ENCODE assay signal across 9 mouse cellular contexts in genomic region chr9:108573774-108574690, GRCm38 (mm10). TPM values are rescaled to one million over a fixed set of nuclear protein-coding genes. Genes with fewer than 3 reads are reported as not detected.
DNase-seq lines count a peak whose midpoint lies in the region; ATAC-seq lines count a peak whose summit lies in the region.
"Had no signal": no experiment of that assay in that cellular context is flagged by ENCODE, and none has a peak within 500 bp of the region (broad histone marks: within the 10 kb centered on the region; RNA-seq: fewer than 3 reads in every experiment).

No protein-coding gene starts in this region.

- H3K9me3 ChIP-seq in heart, embryonic 13.5 days, result no peaks in the 10 kb centered on the region
- no peaks in the 10 kb centered on the region for H3K9me3 ChIP-seq in heart, embryonic 11.5 days (replicated peaks; ENCODE audit: control insufficient read depth, low read length)
- no peaks in the 10 kb centered on the region for H3K9me3 ChIP-seq in forebrain, embryonic 11.5 days (ENCODE audit: control insufficient read depth, low read length)
- H3K9me3 ChIP-seq in neural tube, embryonic 11.5 days (ENCODE audit: control insufficient read depth, low read length), result no peaks in the 10 kb centered on the region
- H3K9me3 ChIP-seq: limb, embryonic 15.5 days had no signal

- DNase-seq in 416B (ENCODE audit: low read depth), result peak; percentile 62
- peak; percentile 42 for DNase-seq in adipocyte (ENCODE audit: low spot score)
- DNase-seq in forebrain, embryonic 11.5 days (ENCODE audit: low spot score), result peak; percentile 88
- DNase-seq in kidney, postnatal 4 days, result peak; percentile 86 to 92
- peak; percentile 81 for DNase-seq in neural tube, embryonic 11.5 days (ENCODE audit: low spot score)

- H3K27ac ChIP-seq in heart, embryonic 13.5 days (replicated peaks), result no peak overlapping the region
- H3K27ac ChIP-seq in heart, embryonic 11.5 days (ENCODE audit: low read depth, low read length), result no peak overlapping the region
- no peak overlapping the region for H3K27ac ChIP-seq in forebrain, embryonic 11.5 days (ENCODE audit: low read depth, low read length)
- no peak overlapping the region for H3K27ac ChIP-seq in neural tube, embryonic 11.5 days (ENCODE audit: low read depth, low read length)
- H3K27ac ChIP-seq: limb, embryonic 15.5 days had no signal

- H3K4me2 ChIP-seq in heart, embryonic 13.5 days, result no peak overlapping the region
- no peak overlapping the region for H3K4me2 ChIP-seq in heart, embryonic 11.5 days
- no peak overlapping the region for H3K4me2 ChIP-seq in forebrain, embryonic 11.5 days (ENCODE audit: low read depth, low read length, severe bottlenecking)
- H3K4me2 ChIP-seq in neural tube, embryonic 11.5 days (ENCODE audit: low read depth), result no peak overlapping the region
- H3K4me2 ChIP-seq: limb, embryonic 15.5 days had no signal

- no peak for ATAC-seq in heart, embryonic 13.5 days (ENCODE audit: extremely low read depth, insufficient number of reproducible peaks, low FRiP score, low TSS enrichment)
- no peak for ATAC-seq in heart, embryonic 11.5 days (replicated peaks; ENCODE audit: insufficient number of reproducible peaks, low FRiP score, low TSS enrichment)
- no peak for ATAC-seq in forebrain, embryonic 11.5 days (replicated peaks; ENCODE audit: low FRiP score)
- no peak for ATAC-seq in neural tube, embryonic 11.5 days (ENCODE audit: insufficient read depth, low FRiP score, low TSS enrichment)
- ATAC-seq in frontal cortex, adult (ENCODE audit: low TSS enrichment), result no peak

- H3K4me1 ChIP-seq in heart, embryonic 13.5 days, result peaks cover 63% of the 10 kb centered on the region
- peaks cover 26% of the 10 kb centered on the region for H3K4me1 ChIP-seq in heart, embryonic 11.5 days (ENCODE audit: control insufficient read depth, insufficient read depth, low read length)
- H3K4me1 ChIP-seq in forebrain, embryonic 11.5 days (replicated peaks; ENCODE audit: control insufficient read depth, insufficient read depth, low read length), result peaks cover 32% of the 10 kb centered on the region
- H3K4me1 ChIP-seq in neural tube, embryonic 11.5 days (ENCODE audit: control insufficient read depth, insufficient read depth, low read length), result peaks cover 35% of the 10 kb centered on the region

- H3K9ac ChIP-seq in heart, embryonic 13.5 days, result 0 out of 2 replicates have a peak overlapping the region, but pooled peaks have one; percentile 3
- H3K9ac ChIP-seq in heart, embryonic 11.5 days (ENCODE audit: low read depth, low read length), result no peak overlapping the region
- H3K9ac ChIP-seq in forebrain, embryonic 11.5 days (ENCODE audit: low read length), result 0 out of 2 replicates have a peak overlapping the region, but pooled peaks have one; percentile 16
- no peak overlapping the region for H3K9ac ChIP-seq in neural tube, embryonic 11.5 days (ENCODE audit: low read length)
- H3K9ac ChIP-seq: limb, embryonic 15.5 days had no signal

- H3K36me3 ChIP-seq in heart, embryonic 13.5 days, result peaks cover 63% of the 10 kb centered on the region
- peaks cover 23% of the 10 kb centered on the region for H3K36me3 ChIP-seq in heart, embryonic 11.5 days (ENCODE audit: control insufficient read depth, insufficient read depth, low read length)
- peaks cover 19% of the 10 kb centered on the region; the same call in 1 of the 2 replicates for H3K36me3 ChIP-seq in forebrain, embryonic 11.5 days (ENCODE audit: control insufficient read depth, insufficient read depth, low read length)
- peaks cover 28% of the 10 kb centered on the region for H3K36me3 ChIP-seq in neural tube, embryonic 11.5 days (ENCODE audit: control insufficient read depth, insufficient read depth, low read length)

- no peaks in the 10 kb centered on the region for H3K27me3 ChIP-seq in heart, embryonic 13.5 days (replicated peaks)
- no peaks in the 10 kb centered on the region for H3K27me3 ChIP-seq in heart, embryonic 11.5 days (ENCODE audit: control insufficient read depth, insufficient read depth, low read length)
- no peaks in the 10 kb centered on the region for H3K27me3 ChIP-seq in forebrain, embryonic 11.5 days (ENCODE audit: control insufficient read depth, insufficient read depth, low read length)
- no peaks in the 10 kb centered on the region for H3K27me3 ChIP-seq in neural tube, embryonic 11.5 days (ENCODE audit: control insufficient read depth, insufficient read depth, low read length)
- H3K27me3 ChIP-seq: limb, embryonic 15.5 days had no signal

- WGBS in heart, embryonic 13.5 days, result 52% methylated on average over 26 of the region's 26 CpGs
- WGBS in heart, embryonic 11.5 days (ENCODE audit: insufficient replicate concordance), result 47% methylated on average over 26 of the region's 26 CpGs
- 49% methylated on average over 26 of the region's 26 CpGs for WGBS in forebrain, embryonic 11.5 days
- WGBS in neural tube, embryonic 11.5 days, result 53% methylated on average over 26 of the region's 26 CpGs

- H3K4me3 ChIP-seq in heart, embryonic 13.5 days, result no peak overlapping the region
- no peak overlapping the region; the same call in 1 of the 2 replicates for H3K4me3 ChIP-seq in heart, embryonic 11.5 days (ENCODE audit: low read depth, low read length)
- H3K4me3 ChIP-seq in forebrain, embryonic 11.5 days (ENCODE audit: low read depth, low read length), result no peak overlapping the region
- no peak overlapping the region for H3K4me3 ChIP-seq in neural tube, embryonic 11.5 days (ENCODE audit: low read depth, low read length)
- H3K4me3 ChIP-seq: limb, embryonic 15.5 days had no signal

RNA-seq across cellular contexts. Expression of gene Dalrd3, which starts 4.3 kb away (rescaled TPM):
- polyA plus RNA-seq in heart, embryonic 13.5 days (2015; fragmentation: Nextera tagmentation; extraction: Ambion mirVana), result 86.6 and 92.1 TPM in 2 replicates
- polyA plus RNA-seq in heart, embryonic 11.5 days (2014; fragmentation: Nextera tagmentation; extraction: Ambion mirVana), result 85.8 and 88.6 TPM in 2 replicates
- polyA plus RNA-seq in forebrain, embryonic 11.5 days (2014; fragmentation: Nextera tagmentation; extraction: Ambion mirVana), result 176 and 195 TPM in 2 replicates
- polyA plus RNA-seq in neural tube, embryonic 11.5 days (2014; fragmentation: Nextera tagmentation; extraction: Ambion mirVana), result 173 and 190 TPM in 2 replicates

RNA-seq across cellular contexts. Expression of gene Wdr6, which starts 4.5 kb away (rescaled TPM):
- polyA plus RNA-seq in heart, embryonic 13.5 days (2015; fragmentation: Nextera tagmentation; extraction: Ambion mirVana), result 61.7 and 64.1 TPM in 2 replicates
- polyA plus RNA-seq in heart, embryonic 11.5 days (2014; fragmentation: Nextera tagmentation; extraction: Ambion mirVana), result 48.6 and 60.8 TPM in 2 replicates
- 196 TPM in 2 replicates for polyA plus RNA-seq in forebrain, embryonic 11.5 days (2014; fragmentation: Nextera tagmentation; extraction: Ambion mirVana)
- 166 and 179 TPM in 2 replicates for polyA plus RNA-seq in neural tube, embryonic 11.5 days (2014; fragmentation: Nextera tagmentation; extraction: Ambion mirVana)

RNA-seq across cellular contexts. Expression of gene Ndufaf3, which starts 6.8 kb away (rescaled TPM):
- 53.5 TPM in 2 replicates for polyA plus RNA-seq in heart, embryonic 13.5 days (2015; fragmentation: Nextera tagmentation; extraction: Ambion mirVana)
- polyA plus RNA-seq in heart, embryonic 11.5 days (2014; fragmentation: Nextera tagmentation; extraction: Ambion mirVana), result 56.6 and 58.9 TPM in 2 replicates
- polyA plus RNA-seq in forebrain, embryonic 11.5 days (2014; fragmentation: Nextera tagmentation; extraction: Ambion mirVana), result 50.1 and 53.2 TPM in 2 replicates
- 52.1 and 58.2 TPM in 2 replicates for polyA plus RNA-seq in neural tube, embryonic 11.5 days (2014; fragmentation: Nextera tagmentation; extraction: Ambion mirVana)

RNA-seq across cellular contexts. Expression of gene Impdh2, which starts 13.9 kb away (rescaled TPM):
- polyA plus RNA-seq in heart, embryonic 13.5 days (2015; fragmentation: Nextera tagmentation; extraction: Ambion mirVana), result 99.5 and 107 TPM in 2 replicates
- 130 TPM in 2 replicates for polyA plus RNA-seq in heart, embryonic 11.5 days (2014; fragmentation: Nextera tagmentation; extraction: Ambion mirVana)
- 197 and 199 TPM in 2 replicates for polyA plus RNA-seq in forebrain, embryonic 11.5 days (2014; fragmentation: Nextera tagmentation; extraction: Ambion mirVana)
- 179 and 189 TPM in 2 replicates for polyA plus RNA-seq in neural tube, embryonic 11.5 days (2014; fragmentation: Nextera tagmentation; extraction: Ambion mirVana)

RNA-seq across cellular contexts. Expression of gene P4htm, which starts 23.4 kb away (rescaled TPM):
- 19.5 and 20.0 TPM in 2 replicates for polyA plus RNA-seq in heart, embryonic 13.5 days (2015; fragmentation: Nextera tagmentation; extraction: Ambion mirVana)
- polyA plus RNA-seq in heart, embryonic 11.5 days (2014; fragmentation: Nextera tagmentation; extraction: Ambion mirVana), result 14.7 and 15.0 TPM in 2 replicates
- 11.9 and 12.6 TPM in 2 replicates for polyA plus RNA-seq in forebrain, embryonic 11.5 days (2014; fragmentation: Nextera tagmentation; extraction: Ambion mirVana)
- polyA plus RNA-seq in neural tube, embryonic 11.5 days (2014; fragmentation: Nextera tagmentation; extraction: Ambion mirVana), result 10.5 and 11.7 TPM in 2 replicates

Comparison
In these comparisons a context has a peak if more than half of its experiments do, and no peak if none do; other contexts are left out.
1. H3K9ac ChIP-seq: peak in heart, embryonic 13.5 days (single experiment) and forebrain, embryonic 11.5 days (single experiment); none in heart, embryonic 11.5 days (single experiment) and neural tube, embryonic 11.5 days (single experiment).
2. Peak in every context shown above with its lines, with median percentiles within 50 percentile points of each other: DNase-seq.